Mouse (Mus musculus) myocyte (in vitro differentiated cells): ENCODE results near the gene Slc22a8. TPM values are rescaled to one million over a fixed set of nuclear protein-coding genes. Genes with fewer than 3 reads are reported as not detected.

Experiments used
- H3K27me3 ChIP-seq: one replicate; pipeline ENCODE4 v1.6.1; 2011; ENCODE audit not compliant: control insufficient read depth, insufficient read depth, insufficient read length
- H3K36me3 ChIP-seq: one replicate; pipeline ENCODE4 v1.6.1; 2011; ENCODE audit not compliant: control insufficient read depth, insufficient read depth
- H3K4me2 ChIP-seq: one replicate; pipeline ENCODE4 v1.6.1; 2011; ENCODE audit warnings: low read depth, control low read depth
- H3K4me3 ChIP-seq: one replicate; pipeline ENCODE4 v1.5.1; 2011; ENCODE audit warnings: mild to moderate bottlenecking, control low read depth, moderate library complexity
- H3K79me2 ChIP-seq: one replicate; pipeline ENCODE4 v1.6.1; 2011; ENCODE audit not compliant: control insufficient read depth, insufficient read depth
- H3ac ChIP-seq: one replicate; pipeline ENCODE4 v1.6.1; 2011; ENCODE audit not compliant: control insufficient read depth, insufficient read length
- CEBPB ChIP-seq: IDR thresholded peaks from 2 replicates; pipeline ENCODE4 v1.6.1; 2011; ENCODE audit warnings: mild to moderate bottlenecking, moderate library complexity; ENCODE audit not compliant: poor library complexity, insufficient read depth, severe bottlenecking
- E2F4 ChIP-seq: IDR thresholded peaks from one replicate; pipeline ENCODE4 v1.6.1; 2011; ENCODE audit warnings: mild to moderate bottlenecking, control low read depth, moderate library complexity; ENCODE audit not compliant: insufficient read depth
- MAX ChIP-seq: IDR thresholded peaks from one replicate; pipeline ENCODE4 v1.6.1; 2011; ENCODE audit warnings: low read depth, mild to moderate bottlenecking, control low read depth
- MYOD1 ChIP-seq, 3 experiments: IDR thresholded peaks; one replicate each; pipeline ENCODE4 v1.6.1; 2011; ENCODE audit warnings: control low read depth in 2 of 3, low read depth in 2 of 3, mild to moderate bottlenecking in 2 of 3, moderate library complexity in 1 of 3; ENCODE audit not compliant: insufficient read length in 2 of 3, control insufficient read depth in 1 of 3
- MYOG ChIP-seq, 3 experiments: IDR thresholded peaks; one replicate each; pipeline ENCODE4 v1.6.1; 2011; ENCODE audit warnings: control low read depth in 2 of 3, low read depth in 2 of 3, mild to moderate bottlenecking in 2 of 3; ENCODE audit not compliant: insufficient read length in 2 of 3, control insufficient read depth in 1 of 3, insufficient read depth in 1 of 3
- POLR2A ChIP-seq: IDR thresholded peaks from one replicate; pipeline ENCODE4 v1.6.1; 2011; ENCODE audit warnings: low read depth, mild to moderate bottlenecking, control low read depth, moderate library complexity; ENCODE audit not compliant: insufficient read length
- POLR2AphosphoS2 ChIP-seq: IDR thresholded peaks from one replicate; pipeline ENCODE4 v1.6.1; 2011; ENCODE audit warnings: low read depth, control low read depth; ENCODE audit not compliant: insufficient read length
- REST ChIP-seq: IDR thresholded peaks from one replicate; pipeline ENCODE4 v1.6.1; 2011; ENCODE audit warnings: mild to moderate bottlenecking, control low read depth, moderate library complexity; ENCODE audit not compliant: insufficient read depth, insufficient read length
- SRF ChIP-seq: IDR thresholded peaks from one replicate; pipeline ENCODE4 v1.6.1; 2011; ENCODE audit warnings: low read depth; ENCODE audit not compliant: control insufficient read depth, insufficient read length
- TCF12 ChIP-seq: IDR thresholded peaks from one replicate; pipeline ENCODE4 v1.6.1; 2011; ENCODE audit warnings: mild to moderate bottlenecking, control low read depth; ENCODE audit not compliant: poor library complexity, insufficient read depth, severe bottlenecking
- TCF3 ChIP-seq: IDR thresholded peaks from one replicate; pipeline ENCODE4 v1.6.1; 2011; ENCODE audit warnings: low read depth, control low read depth; ENCODE audit not compliant: insufficient read length
- USF1 ChIP-seq: IDR thresholded peaks from one replicate; pipeline ENCODE4 v1.6.1; 2011; ENCODE audit warnings: low read depth, mild to moderate bottlenecking, control low read depth, moderate library complexity
- polyA plus RNA-seq: library from polyadenylated mRNA; unstranded; fragments of >200 nt; fragmentation: generic; extraction: Trizol; gene quantifications from one replicate; pipeline ENCODE4 v1.2.1, GENCODE M21; 2012; ENCODE audit warnings: missing spikeins

The Slc22a8 gene
- polyA plus RNA-seq, 1 experiment = not detected

DNA sequence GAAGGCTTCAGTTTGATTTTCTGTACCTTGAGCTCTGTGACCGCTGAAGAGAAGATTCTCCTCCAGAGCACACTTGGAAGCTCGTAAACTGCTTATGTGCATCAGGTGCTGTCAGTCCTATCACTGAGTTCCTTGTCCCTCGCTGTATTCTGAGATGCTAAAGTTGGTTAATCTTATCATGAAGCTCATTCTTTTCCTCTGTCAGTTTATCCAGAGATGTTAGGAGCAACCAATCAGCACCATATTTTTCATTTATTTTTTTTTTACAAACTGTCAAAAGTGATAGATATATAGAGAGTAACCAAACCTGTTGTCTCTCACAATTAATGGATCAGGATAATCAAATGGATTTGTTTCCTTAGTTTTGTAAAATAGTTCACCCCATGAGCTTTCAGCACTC lies 5.8 kb upstream of the Slc22a8 start:
- Histone ChIP-seq H3K4me2 (no peak overlapping the region), H3K79me2 (no peaks in the 10 kb centered on the region), H3ac (no peak overlapping the region), H3K4me3 (no peak overlapping the region), H3K27me3 (peaks cover 11% of the 10 kb centered on the region), H3K36me3 (no peaks in the 10 kb centered on the region)
- no peak for TF ChIP-seq SRF
- TF ChIP-seq MYOG (IDR thresholded peaks at IDR 0.05; ENCODE audit: control insufficient read depth in 1 of 3, insufficient read depth in 1 of 3, insufficient read length in 2 of 3, low read depth in 2 of 3) = no peak
- no peak for TF ChIP-seq USF1
- TF ChIP-seq REST = no peak
- no peak for TF ChIP-seq TCF12
- TF ChIP-seq POLR2A = no peak
- no peak for TF ChIP-seq MYOD1 (IDR thresholded peaks at IDR 0.05; ENCODE audit: control insufficient read depth in 1 of 3, insufficient read length in 2 of 3, low read depth in 2 of 3)
- TF ChIP-seq TCF3 = no peak
- TF ChIP-seq POLR2AphosphoS2 = no peak
- no peak for TF ChIP-seq E2F4
- TF ChIP-seq CEBPB = no peak
- no peak for TF ChIP-seq MAX

DNA sequence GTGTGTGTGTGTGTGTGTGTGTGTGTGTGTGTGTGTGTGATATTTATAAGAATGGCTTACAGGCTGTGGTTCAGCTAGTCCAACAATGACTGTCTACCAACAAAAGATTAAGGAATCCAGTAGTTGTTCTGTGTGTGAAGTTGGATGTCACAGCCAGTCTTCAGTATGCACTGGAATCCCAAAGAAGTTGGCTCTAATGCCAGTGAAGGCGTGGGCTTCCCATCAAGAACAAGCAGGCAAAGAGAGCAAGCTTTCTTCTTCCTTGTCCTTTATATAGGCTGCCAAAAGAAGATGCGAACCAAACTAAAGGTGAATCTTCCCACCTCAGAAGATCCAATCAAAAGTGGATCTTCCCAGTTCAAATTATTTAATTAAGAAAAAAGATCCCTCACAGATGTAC lies 5.2 kb upstream of the Slc22a8 start:
- no peak overlapping the region for H3K4me2 ChIP-seq
- no peak overlapping the region for H3K4me3 ChIP-seq
- H3ac ChIP-seq = no peak overlapping the region
- peaks cover 11% of the 10 kb centered on the region for H3K27me3 ChIP-seq
- TF ChIP-seq USF1 (no peak), MYOD1 (IDR thresholded peaks at IDR 0.05; ENCODE audit: control insufficient read depth in 1 of 3, insufficient read length in 2 of 3, low read depth in 2 of 3) (no peak), MAX (no peak), POLR2AphosphoS2 (no peak), SRF (no peak)
- no peaks in the 10 kb centered on the region for H3K79me2 ChIP-seq
- no peaks in the 10 kb centered on the region for H3K36me3 ChIP-seq

DNA sequence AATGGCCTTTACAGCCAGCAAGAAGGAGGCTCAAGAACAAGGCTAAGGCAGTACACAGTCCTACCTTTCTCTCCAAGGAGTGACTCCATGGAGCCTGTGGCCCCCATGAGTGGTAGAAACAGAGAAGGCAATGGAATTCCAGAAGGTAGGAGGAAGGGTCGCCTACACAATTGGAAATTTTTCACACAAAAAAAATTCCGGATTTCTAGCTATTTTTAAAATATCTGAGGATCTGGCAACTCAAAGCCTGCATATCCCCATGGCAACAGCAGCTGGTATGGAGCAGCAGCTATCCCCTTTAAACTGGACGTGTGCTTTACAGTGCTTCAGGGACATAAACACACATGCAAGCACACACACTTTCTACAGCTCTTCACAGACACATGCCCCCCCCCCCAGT lies 4.7 kb upstream of the Slc22a8 start:
- Histone ChIP-seq H3K27me3 (peaks cover 11% of the 10 kb centered on the region), H3K4me3 (no peak overlapping the region)
- no peak for TF ChIP-seq REST
- no peak for TF ChIP-seq TCF12
- TF ChIP-seq CEBPB = no peak
- TF ChIP-seq SRF = no peak
- no peak for TF ChIP-seq USF1
- no peak for TF ChIP-seq MAX
- no peak for TF ChIP-seq MYOD1 (IDR thresholded peaks at IDR 0.05; ENCODE audit: control insufficient read depth in 1 of 3, insufficient read length in 2 of 3, low read depth in 2 of 3)
- no peak for TF ChIP-seq MYOG (IDR thresholded peaks at IDR 0.05; ENCODE audit: control insufficient read depth in 1 of 3, insufficient read depth in 1 of 3, insufficient read length in 2 of 3, low read depth in 2 of 3)
- no peak for TF ChIP-seq POLR2A
- no peak for TF ChIP-seq E2F4
- TF ChIP-seq POLR2AphosphoS2 = no peak
- no peak for TF ChIP-seq TCF3

DNA sequence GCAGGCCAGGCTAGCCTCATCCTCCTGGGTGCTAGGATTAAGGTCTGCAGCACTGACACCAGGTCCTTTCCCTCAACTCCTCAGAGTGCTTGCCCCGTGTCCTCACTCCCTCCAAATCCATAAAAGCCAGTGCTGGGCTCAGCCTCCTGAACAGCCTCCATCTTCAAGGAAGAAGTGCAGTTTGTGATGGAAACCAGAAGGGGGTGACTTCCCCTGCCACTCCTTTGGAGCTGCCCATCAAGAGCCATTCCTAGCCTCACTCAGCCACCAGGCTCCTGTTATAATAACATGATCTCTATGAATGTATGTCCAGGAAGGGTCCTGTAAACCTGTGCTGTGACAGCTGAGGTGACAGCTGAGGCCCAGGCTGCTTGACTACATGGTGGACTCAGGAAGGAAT lies 3.7 kb upstream of the Slc22a8 start:
- TF ChIP-seq MAX (no peak), REST (no peak), POLR2AphosphoS2 (no peak), TCF3 (no peak), SRF (no peak), E2F4 (no peak), MYOD1 (IDR thresholded peaks at IDR 0.05; ENCODE audit: control insufficient read depth in 1 of 3, insufficient read length in 2 of 3, low read depth in 2 of 3) (no peak), POLR2A (no peak), MYOG (IDR thresholded peaks at IDR 0.05; ENCODE audit: control insufficient read depth in 1 of 3, insufficient read depth in 1 of 3, insufficient read length in 2 of 3, low read depth in 2 of 3) (no peak), CEBPB (no peak), USF1 (no peak), TCF12 (no peak)
- Histone ChIP-seq H3ac (no peak overlapping the region), H3K79me2 (no peaks in the 10 kb centered on the region), H3K27me3 (peaks cover 11% of the 10 kb centered on the region), H3K4me3 (no peak overlapping the region), H3K36me3 (no peaks in the 10 kb centered on the region), H3K4me2 (no peak overlapping the region)

More for the DNA sequence above, 4.7 kb upstream of the Slc22a8 start:
- H3K79me2 ChIP-seq = no peaks in the 10 kb centered on the region
- H3ac ChIP-seq = no peak overlapping the region
- H3K36me3 ChIP-seq = no peaks in the 10 kb centered on the region
- H3K4me2 ChIP-seq = no peak overlapping the region

- Histone ChIP-seq H3K4me3 (no peak overlapping the region), H3K4me2 (no peak overlapping the region), H3K36me3 (no peaks in the 10 kb centered on the region), H3ac (no peak overlapping the region), H3K79me2 (no peaks in the 10 kb centered on the region), H3K27me3 (peaks cover 43% of the 10 kb centered on the region)
- TF ChIP-seq MAX (no peak), POLR2A (no peak), E2F4 (no peak), USF1 (no peak), CEBPB (no peak)
Measured at GRCm38 (mm10) chr19:8592155-8592554, 1.1 kb downstream of the Slc22a8 start.
